Mouse (Mus musculus) myocyte (in vitro differentiated cells): Measurements from ENCODE around the gene Fbxo21. TPM values are rescaled to one million over a fixed set of nuclear protein-coding genes. Genes with fewer than 3 reads are reported as not detected.

ENCODE experiments used
- H3K27me3 ChIP-seq: one replicate; pipeline ENCODE4 v1.6.1; 2011; ENCODE audit not compliant: control insufficient read depth, insufficient read depth, insufficient read length
- H3K36me3 ChIP-seq: one replicate; pipeline ENCODE4 v1.6.1; 2011; ENCODE audit not compliant: control insufficient read depth, insufficient read depth
- H3K4me2 ChIP-seq: one replicate; pipeline ENCODE4 v1.6.1; 2011; ENCODE audit warnings: low read depth, control low read depth
- H3K4me3 ChIP-seq: one replicate; pipeline ENCODE4 v1.5.1; 2011; ENCODE audit warnings: mild to moderate bottlenecking, control low read depth, moderate library complexity
- H3K79me2 ChIP-seq: one replicate; pipeline ENCODE4 v1.6.1; 2011; ENCODE audit not compliant: control insufficient read depth, insufficient read depth
- H3ac ChIP-seq: one replicate; pipeline ENCODE4 v1.6.1; 2011; ENCODE audit not compliant: control insufficient read depth, insufficient read length
- CEBPB ChIP-seq: IDR thresholded peaks from 2 replicates; pipeline ENCODE4 v1.6.1; 2011; ENCODE audit warnings: mild to moderate bottlenecking, moderate library complexity; ENCODE audit not compliant: poor library complexity, insufficient read depth, severe bottlenecking
- E2F4 ChIP-seq: IDR thresholded peaks from one replicate; pipeline ENCODE4 v1.6.1; 2011; ENCODE audit warnings: mild to moderate bottlenecking, control low read depth, moderate library complexity; ENCODE audit not compliant: insufficient read depth
- MAX ChIP-seq: IDR thresholded peaks from one replicate; pipeline ENCODE4 v1.6.1; 2011; ENCODE audit warnings: low read depth, mild to moderate bottlenecking, control low read depth
- MYOD1 ChIP-seq, 3 experiments: IDR thresholded peaks; one replicate each; pipeline ENCODE4 v1.6.1; 2011; ENCODE audit warnings: control low read depth in 2 of 3, low read depth in 2 of 3, mild to moderate bottlenecking in 2 of 3, moderate library complexity in 1 of 3; ENCODE audit not compliant: insufficient read length in 2 of 3, control insufficient read depth in 1 of 3
- MYOG ChIP-seq, 3 experiments: IDR thresholded peaks; one replicate each; pipeline ENCODE4 v1.6.1; 2011; ENCODE audit warnings: control low read depth in 2 of 3, low read depth in 2 of 3, mild to moderate bottlenecking in 2 of 3; ENCODE audit not compliant: insufficient read length in 2 of 3, control insufficient read depth in 1 of 3, insufficient read depth in 1 of 3
- POLR2A ChIP-seq: IDR thresholded peaks from one replicate; pipeline ENCODE4 v1.6.1; 2011; ENCODE audit warnings: low read depth, mild to moderate bottlenecking, control low read depth, moderate library complexity; ENCODE audit not compliant: insufficient read length
- POLR2AphosphoS2 ChIP-seq: IDR thresholded peaks from one replicate; pipeline ENCODE4 v1.6.1; 2011; ENCODE audit warnings: low read depth, control low read depth; ENCODE audit not compliant: insufficient read length
- REST ChIP-seq: IDR thresholded peaks from one replicate; pipeline ENCODE4 v1.6.1; 2011; ENCODE audit warnings: mild to moderate bottlenecking, control low read depth, moderate library complexity; ENCODE audit not compliant: insufficient read depth, insufficient read length
- SRF ChIP-seq: IDR thresholded peaks from one replicate; pipeline ENCODE4 v1.6.1; 2011; ENCODE audit warnings: low read depth; ENCODE audit not compliant: control insufficient read depth, insufficient read length
- TCF12 ChIP-seq: IDR thresholded peaks from one replicate; pipeline ENCODE4 v1.6.1; 2011; ENCODE audit warnings: mild to moderate bottlenecking, control low read depth; ENCODE audit not compliant: poor library complexity, insufficient read depth, severe bottlenecking
- TCF3 ChIP-seq: IDR thresholded peaks from one replicate; pipeline ENCODE4 v1.6.1; 2011; ENCODE audit warnings: low read depth, control low read depth; ENCODE audit not compliant: insufficient read length
- USF1 ChIP-seq: IDR thresholded peaks from one replicate; pipeline ENCODE4 v1.6.1; 2011; ENCODE audit warnings: low read depth, mild to moderate bottlenecking, control low read depth, moderate library complexity
- polyA plus RNA-seq: library from polyadenylated mRNA; unstranded; fragments of >200 nt; fragmentation: generic; extraction: Trizol; gene quantifications from one replicate; pipeline ENCODE4 v1.2.1, GENCODE M21; 2012; ENCODE audit warnings: missing spikeins

Gene Fbxo21
- polyA plus RNA-seq, 1 experiment, result 9.9 TPM

GRCm38 (mm10) chr5:118051981-118052662 lies 75.6 kb downstream of the Fbxo21 start:
- no peak for TF ChIP-seq REST
- no peak for TF ChIP-seq TCF3
- no peak for TF ChIP-seq MYOG (IDR thresholded peaks at IDR 0.05; ENCODE audit: control insufficient read depth in 1 of 3, insufficient read depth in 1 of 3, insufficient read length in 2 of 3, low read depth in 2 of 3)
- TF ChIP-seq SRF, result no peak
- TF ChIP-seq USF1, result no peak
- no peak for TF ChIP-seq E2F4
- no peak for TF ChIP-seq POLR2AphosphoS2
- no peak for TF ChIP-seq MAX
- TF ChIP-seq MYOD1 (IDR thresholded peaks at IDR 0.05; ENCODE audit: control insufficient read depth in 1 of 3, insufficient read length in 2 of 3, low read depth in 2 of 3), result no peak
- TF ChIP-seq POLR2A, result no peak
- H3K4me3 ChIP-seq, result no peak overlapping the region
- no peaks in the 10 kb centered on the region for H3K36me3 ChIP-seq
- no peak overlapping the region for H3ac ChIP-seq
- no peaks in the 10 kb centered on the region for H3K27me3 ChIP-seq
- no peaks in the 10 kb centered on the region for H3K79me2 ChIP-seq
- H3K4me2 ChIP-seq, result no peak overlapping the region

- Histone ChIP-seq H3K27me3 (no peaks in the 10 kb centered on the region), H3K36me3 (no peaks in the 10 kb centered on the region), H3K4me3 (no peak overlapping the region), H3ac (no peak overlapping the region), H3K79me2 (no peaks in the 10 kb centered on the region), H3K4me2 (no peak overlapping the region)
- TF ChIP-seq SRF (no peak), POLR2AphosphoS2 (no peak), E2F4 (no peak), POLR2A (no peak), CEBPB (no peak), USF1 (no peak), TCF12 (no peak), MYOG (IDR thresholded peaks at IDR 0.05; ENCODE audit: control insufficient read depth in 1 of 3, insufficient read depth in 1 of 3, insufficient read length in 2 of 3, low read depth in 2 of 3) (no peak), TCF3 (no peak), REST (no peak), MYOD1 (IDR thresholded peaks at IDR 0.05; ENCODE audit: control insufficient read depth in 1 of 3, insufficient read length in 2 of 3, low read depth in 2 of 3) (no peak)
These were observed 76.7 kb downstream of the Fbxo21 start for GRCm38 (mm10) chr5:118053205-118053604.

GRCm38 (mm10) chr5:118057508-118058111 lies 81.1 kb downstream of the Fbxo21 start:
- Histone ChIP-seq H3K27me3 (no peaks in the 10 kb centered on the region), H3ac (no peak overlapping the region), H3K4me3 (no peak overlapping the region), H3K4me2 (no peak overlapping the region), H3K36me3 (no peaks in the 10 kb centered on the region), H3K79me2 (no peaks in the 10 kb centered on the region)
- TF ChIP-seq MYOD1 (IDR thresholded peaks at IDR 0.05; ENCODE audit: control insufficient read depth in 1 of 3, insufficient read length in 2 of 3, low read depth in 2 of 3) (peak in 1 of 3 experiments; percentile 53), POLR2AphosphoS2 (peak; percentile 15), E2F4 (no peak)

- H3K36me3 ChIP-seq, result no peaks in the 10 kb centered on the region
- no peak overlapping the region for H3K4me3 ChIP-seq
- H3K4me2 ChIP-seq, result no peak overlapping the region
- H3K79me2 ChIP-seq, result no peaks in the 10 kb centered on the region
- no peak overlapping the region for H3ac ChIP-seq
- TF ChIP-seq MAX (no peak), CEBPB (no peak), MYOG (IDR thresholded peaks at IDR 0.05; ENCODE audit: control insufficient read depth in 1 of 3, insufficient read depth in 1 of 3, insufficient read length in 2 of 3, low read depth in 2 of 3) (no peak), E2F4 (no peak), USF1 (no peak), REST (no peak), POLR2A (no peak), POLR2AphosphoS2 (no peak), TCF12 (no peak), MYOD1 (IDR thresholded peaks at IDR 0.05; ENCODE audit: control insufficient read depth in 1 of 3, insufficient read length in 2 of 3, low read depth in 2 of 3) (no peak), SRF (no peak), TCF3 (no peak)
- H3K27me3 ChIP-seq, result no peaks in the 10 kb centered on the region
These were observed 82.3 kb downstream of the Fbxo21 start for GRCm38 (mm10) chr5:118058858-118059257.

- Histone ChIP-seq H3K36me3 (no peaks in the 10 kb centered on the region), H3K79me2 (no peaks in the 10 kb centered on the region), H3K4me3 (no peak overlapping the region), H3ac (no peak overlapping the region), H3K4me2 (no peak overlapping the region), H3K27me3 (no peaks in the 10 kb centered on the region)
- TF ChIP-seq MYOD1 (IDR thresholded peaks at IDR 0.05; ENCODE audit: control insufficient read depth in 1 of 3, insufficient read length in 2 of 3, low read depth in 2 of 3) (peak in 1 of 3 experiments; percentile 74), MAX (no peak)
These were observed 83.1 kb downstream of the Fbxo21 start for GRCm38 (mm10) chr5:118059646-118060045.

Other genes starting within 250 kb of the Fbxo21 start
- 0.30 TPM for gene Nos1, start 195.7 kb upstream of the Fbxo21 start, polyA plus RNA-seq
- gene Tesc, start 51.0 kb downstream of the Fbxo21 start, polyA plus RNA-seq, result 3.1 TPM
- 65.5 TPM for gene Fbxw8, start 178.7 kb downstream of the Fbxo21 start, polyA plus RNA-seq
- 0.02 TPM for gene Hrk, start 187.9 kb downstream of the Fbxo21 start, polyA plus RNA-seq